Mouse (Mus musculus) liver, embryonic 18 days (tissue): ENCODE results near the gene Thap3. TPM values are rescaled to one million over a fixed set of nuclear protein-coding genes. Genes with fewer than 3 reads are reported as not detected.

Experiments
- polyA plus RNA-seq: library from polyadenylated mRNA; depleted of rRNA; stranded (reverse); fragments of >200 nt; gene quantifications from 2 replicates; pipeline ENCODE4 v1.2.3, GENCODE M21; 2012; rRNA removed

Gene Thap3
- 7.2 and 7.9 TPM in 2 replicates for polyA plus RNA-seq

GRCm38 (mm10) chr4:151988342-151989109 is at the start of gene Thap3:
Gene Thap3, minus strand, starts transcription at chr4:151988997.

GRCm38 (mm10) chr4:152038225-152038984 is 49.6 kb upstream of the Thap3 start, which contains the start of gene Tas1r1:
Gene Tas1r1, minus strand, starts transcription at chr4:152038568.

GRCm38 (mm10) chr4:152027524-152027923 is 38.7 kb upstream of the Thap3 start, which contains the start of gene Zbtb48:
Gene Zbtb48, minus strand, starts transcription at chr4:152027671.

GRCm38 (mm10) chr4:152008622-152009075 is 19.9 kb upstream of the Thap3 start, which contains the start of gene Klhl21:
Gene Klhl21, plus strand, starts transcription at chr4:152008803.

GRCm38 (mm10) chr4:151996173-151996950 is 7.6 kb upstream of the Thap3 start, which contains the start of gene Phf13:
Gene Phf13, minus strand, starts transcription at chr4:151996258.

GRCm38 (mm10) chr4:151933505-151934214 is 55.1 kb downstream of the Thap3 start, which contains the start of gene Dnajc11:
Gene Dnajc11, plus strand, starts transcription at chr4:151933691.

Other genes starting within 250 kb of the Thap3 start
- 6.8 and 10.7 TPM in 2 replicates for gene Camta1, start 127.1 kb downstream of the Thap3 start, polyA plus RNA-seq
- gene Dnajc11, start 55.3 kb downstream of the Thap3 start, polyA plus RNA-seq, result 26.8 and 27.1 TPM in 2 replicates
- 1.9 and 2.0 TPM in 2 replicates for gene Phf13, start 7.3 kb upstream of the Thap3 start, polyA plus RNA-seq
- gene Klhl21, start 19.8 kb upstream of the Thap3 start, polyA plus RNA-seq, result 3.0 and 3.4 TPM in 2 replicates
- 9.7 and 11.2 TPM in 2 replicates for gene Zbtb48, start 38.7 kb upstream of the Thap3 start, polyA plus RNA-seq
- gene Tas1r1, start 49.6 kb upstream of the Thap3 start, polyA plus RNA-seq, result 0.04 and 0.08 TPM in 2 replicates
- 6.7 and 7.9 TPM in 2 replicates for gene Nol9, start 50.3 kb upstream of the Thap3 start, polyA plus RNA-seq
- gene Plekhg5, start 83.5 kb upstream of the Thap3 start, polyA plus RNA-seq, result 2.6 TPM in 2 replicates
- gene Tnfrsf25, start 126.9 kb upstream of the Thap3 start, polyA plus RNA-seq, result 0.39 and 0.46 TPM in 2 replicates
- 1.3 and 1.6 TPM in 2 replicates for gene Espn, start 163.4 kb upstream of the Thap3 start, polyA plus RNA-seq
- not detected in 2 replicates for gene Hes2, start 169.9 kb upstream of the Thap3 start, polyA plus RNA-seq
- gene Acot7, start 189.1 kb upstream of the Thap3 start, polyA plus RNA-seq, result 9.0 and 9.1 TPM in 2 replicates